Mouse (Mus musculus): ENCODE measurements around the gene Wdr4.

- TF ChIP-seq CTCF (conservative IDR thresholded peaks at IDR 0.05; ENCODE audit: insufficient read depth, insufficient read length, low read depth, low read length) (no peak), POLR2A (IDR thresholded peaks at IDR 0.05; ENCODE audit: low read depth, low read length) (no peak)
These were observed 11.8 kb upstream of the Wdr4 start for GRCm38 (mm10) chr17:31531441-31532158.

Data from kidney, adult 2 months (tissue).